Mouse (Mus musculus) hindbrain, embryonic 15.5 days (tissue): ENCODE results near the gene Dap3. TPM values are rescaled to one million over a fixed set of nuclear protein-coding genes. Genes with fewer than 3 reads are reported as not detected.
"Not testable (repeated sequence)": the region's sequence is repeated elsewhere in the genome, so short reads cannot be mapped to it uniquely, and the experiment has no call there.

Source experiments
- ATAC-seq: fragments of 200-750 bp; cut with Nextera tagmentation; 2 replicates; pipeline ENCODE4 v1.8.0; 2017; ENCODE audit warnings: low read depth, moderate number of reproducible peaks, moderate TSS enrichment; ENCODE audit not compliant: low FRiP score
- H3K27ac ChIP-seq: fragments of 300-500 bp; sonication (generic); replicated peaks from 2 replicates; pipeline ENCODE4 v1.5.1; 2015; ENCODE audit warnings: mild to moderate bottlenecking, inconsistent platforms
- H3K27me3 ChIP-seq: fragments of 300-500 bp; sonication (generic); 2 replicates; pipeline ENCODE4 v1.6.1; 2015; ENCODE audit warnings: control low read depth, inconsistent platforms
- H3K36me3 ChIP-seq: fragments of 300-500 bp; sonication (generic); 2 replicates; pipeline ENCODE4 v1.6.1; 2015; ENCODE audit warnings: control low read depth, inconsistent platforms
- H3K4me1 ChIP-seq: fragments of 300-500 bp; sonication (generic); replicated peaks from 2 replicates; pipeline ENCODE4 v1.6.1; 2015; ENCODE audit warnings: control low read depth, inconsistent platforms
- H3K4me2 ChIP-seq: fragments of 300-500 bp; sonication (generic); 2 replicates; pipeline ENCODE4 v1.6.1; 2015; ENCODE audit warnings: moderate library complexity, mild to moderate bottlenecking, inconsistent platforms
- H3K4me3 ChIP-seq: fragments of 300-500 bp; sonication (generic); 2 replicates; pipeline ENCODE4 v1.5.1; 2015; ENCODE audit warnings: mild to moderate bottlenecking, inconsistent platforms
- H3K9ac ChIP-seq: fragments of 300-500 bp; sonication (generic); 2 replicates; pipeline ENCODE4 v1.6.1; 2015; ENCODE audit warnings: inconsistent platforms
- H3K9me3 ChIP-seq: fragments of 300-500 bp; sonication (generic); 2 replicates; pipeline ENCODE4 v1.6.1; 2016; ENCODE audit warnings: control low read depth, inconsistent platforms
- WGBS: fragments of 180-500 bp; shearing (Covaris S2); methylation state at CpG from one replicate; pipeline ENCODE4 v1.1.7; 2015; 5-methylcytosine and 5-hydroxymethylcytosine counted together
- polyA plus RNA-seq: library from polyadenylated mRNA; unstranded; fragments of >200 nt; fragmentation: Nextera tagmentation; extraction: Ambion mirVana; gene quantifications from 2 replicates; pipeline ENCODE4 v1.2.1, GENCODE M21; 2015

Gene Dap3
- polyA plus RNA-seq, 1 experiment from 2014 or later, result 121 TPM

DNA sequence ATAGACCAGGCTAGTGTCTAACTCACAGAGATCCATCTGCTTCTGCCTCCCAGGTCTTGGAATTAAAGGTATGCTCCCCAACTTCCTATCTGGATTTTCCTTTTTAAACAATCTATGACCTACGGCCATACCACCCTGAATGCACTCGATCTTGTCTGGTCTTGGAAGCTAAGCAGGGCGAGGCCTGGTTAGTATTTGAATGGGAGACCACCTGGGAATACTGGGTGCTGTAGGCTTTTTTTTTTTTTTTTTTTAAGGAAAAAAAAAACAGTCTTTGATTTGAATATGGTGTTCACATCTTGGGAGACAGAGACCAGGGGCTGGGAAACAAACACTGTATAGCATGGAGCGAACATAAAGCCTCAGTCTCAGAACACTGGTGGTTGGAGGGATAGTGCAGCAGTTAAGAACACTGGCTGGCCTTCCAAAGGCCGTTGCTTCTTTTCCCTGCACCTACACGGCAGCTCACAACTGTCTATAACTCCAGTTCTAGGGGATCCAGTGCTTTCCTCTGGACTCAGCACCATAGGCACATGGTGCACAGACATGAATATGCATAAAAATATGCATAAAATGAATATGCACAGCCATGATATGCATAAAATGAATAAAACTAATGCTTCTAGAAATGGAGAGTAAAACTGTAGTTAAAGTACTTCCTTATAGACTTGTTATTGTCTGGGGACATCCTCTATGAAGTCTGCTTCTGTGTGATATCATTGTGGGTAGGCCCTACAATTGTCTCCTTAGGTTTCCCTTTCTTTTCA is 44.4 kb downstream of the Dap3 start:
- no peak for ATAC-seq
- WGBS, result 91% methylated on average over 6 of the region's 6 CpGs
- Histone ChIP-seq H3K4me1 (no peaks in the 10 kb centered on the region), H3K4me3 (no peak overlapping the region), H3K27ac (no peak overlapping the region), H3K9me3 (no peaks in the 10 kb centered on the region), H3K36me3 (peaks cover 80% of the 10 kb centered on the region), H3K27me3 (no peaks in the 10 kb centered on the region), H3K9ac (no peak overlapping the region), H3K4me2 (no peak overlapping the region)

DNA sequence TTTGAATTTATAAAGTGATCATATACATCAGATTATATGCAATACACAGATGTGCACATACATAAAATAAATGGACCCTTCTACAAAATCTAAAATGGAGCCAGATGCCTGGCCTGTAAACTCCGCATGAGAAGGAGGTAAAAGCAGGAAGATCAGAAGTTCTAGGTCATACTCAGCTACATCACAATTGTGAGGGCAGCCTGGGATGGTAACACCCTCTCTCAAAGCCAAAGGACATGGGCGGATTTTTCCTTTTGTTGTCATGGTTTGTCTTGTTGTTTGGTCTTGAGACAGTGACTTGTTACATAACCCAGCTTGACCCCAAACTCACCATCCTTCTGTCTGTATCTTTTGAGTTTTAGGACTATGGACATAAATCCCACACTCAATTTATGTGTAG is 45.2 kb downstream of the Dap3 start:
- no peak for ATAC-seq
- no peaks in the 10 kb centered on the region for H3K9me3 ChIP-seq
- no peak overlapping the region for H3K9ac ChIP-seq
- H3K27me3 ChIP-seq, result no peaks in the 10 kb centered on the region
- H3K27ac ChIP-seq, result no peak overlapping the region
- no peak overlapping the region for H3K4me2 ChIP-seq
- H3K4me1 ChIP-seq, result no peaks in the 10 kb centered on the region
- WGBS, result 91% methylated on average over 2 of the region's 2 CpGs
- no peak overlapping the region for H3K4me3 ChIP-seq
- peaks cover 77% of the 10 kb centered on the region for H3K36me3 ChIP-seq

DNA sequence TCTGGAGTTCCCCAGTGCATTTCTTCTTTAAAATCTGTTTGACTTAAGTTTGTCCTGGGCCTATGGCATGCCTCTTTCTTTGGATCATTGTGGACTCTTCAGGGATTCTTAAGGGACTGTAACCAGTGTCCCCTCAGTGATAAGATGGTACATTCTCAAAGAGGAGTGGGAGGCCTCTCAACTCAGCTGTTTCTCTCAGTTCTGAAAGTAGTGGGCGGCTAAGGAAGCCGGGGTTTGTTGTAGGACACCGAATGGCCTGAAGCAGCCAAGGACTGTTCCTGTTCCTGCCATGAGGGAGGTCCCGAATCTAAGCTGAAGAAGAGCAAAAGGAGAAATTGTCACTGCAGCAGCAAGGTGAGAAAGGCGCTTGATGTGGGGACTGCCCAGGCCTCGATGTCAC is 45.8 kb downstream of the Dap3 start:
- 90% methylated on average over 6 of the region's 6 CpGs for whole genome bisulfite sequencing
- no peak overlapping the region for H3K27ac ChIP-seq

GRCm38 (mm10) chr3:88904803-88905202 is 46.2 kb downstream of the Dap3 start:
- WGBS, result 93% methylated on average over 3 of the region's 3 CpGs
- Histone ChIP-seq H3K4me3 (no peak overlapping the region), H3K4me1 (no peaks in the 10 kb centered on the region), H3K9me3 (no peaks in the 10 kb centered on the region), H3K4me2 (no peak overlapping the region), H3K9ac (no peak overlapping the region), H3K27ac (no peak overlapping the region), H3K36me3 (peaks cover 69% of the 10 kb centered on the region), H3K27me3 (no peaks in the 10 kb centered on the region)
- ATAC-seq, result no peak

More for the DNA sequence above, 45.8 kb downstream of the Dap3 start:
- no peak overlapping the region for H3K4me2 ChIP-seq
- H3K4me1 ChIP-seq, result no peaks in the 10 kb centered on the region
- no peak overlapping the region for H3K9ac ChIP-seq
- no peak for ATAC-seq
- H3K4me3 ChIP-seq, result no peak overlapping the region
- H3K27me3 ChIP-seq, result no peaks in the 10 kb centered on the region
- H3K36me3 ChIP-seq, result peaks cover 73% of the 10 kb centered on the region
- H3K9me3 ChIP-seq, result no peaks in the 10 kb centered on the region

DNA sequence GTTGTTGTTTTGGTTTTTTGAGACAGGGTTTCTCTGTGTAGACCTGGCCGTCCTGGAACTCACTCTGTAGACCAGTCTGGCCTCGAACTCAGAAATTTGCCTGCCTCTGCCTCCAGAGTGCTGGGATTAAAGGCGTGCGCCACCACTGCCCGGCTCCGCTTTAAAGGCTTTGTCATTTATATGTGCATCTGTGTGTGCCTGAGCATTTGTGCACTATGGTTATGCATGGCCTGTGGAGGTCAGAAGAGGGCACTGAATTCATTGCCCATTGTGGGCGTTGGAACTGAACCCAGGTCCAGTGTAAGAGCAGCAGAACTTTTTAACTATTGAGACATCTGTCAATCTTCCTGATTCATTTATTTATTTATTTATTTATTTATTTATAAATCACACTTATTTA is 58.0 kb downstream of the Dap3 start:
- not testable (repeated sequence) for H3K4me3 ChIP-seq, H3K9me3 ChIP-seq, H3K27ac ChIP-seq, H3K4me1 ChIP-seq, H3K4me2 ChIP-seq, ATAC-seq, H3K27me3 ChIP-seq, H3K9ac ChIP-seq
- H3K36me3 ChIP-seq, result peaks cover 20% of the 10 kb centered on the region
- WGBS, result 93% methylated on average over 7 of the region's 7 CpGs

- H3K36me3 ChIP-seq, H3K4me2 ChIP-seq, H3K4me1 ChIP-seq, H3K27ac ChIP-seq, H3K4me3 ChIP-seq, H3K27me3 ChIP-seq, H3K9me3 ChIP-seq, H3K9ac ChIP-seq, ATAC-seq: not testable (repeated sequence)
- 96% methylated on average over 4 of the region's 4 CpGs for WGBS
These were observed 68.4 kb downstream of the Dap3 start for GRCm38 (mm10) chr3:88882536-88882935.

Other genes starting within 250 kb of the Dap3 start
- 64.4 and 66.8 TPM in 2 replicates for gene Rit1, start 234.3 kb downstream of the Dap3 start, polyA plus RNA-seq
- gene Syt11, start 176.0 kb downstream of the Dap3 start, polyA plus RNA-seq, result 220 and 239 TPM in 2 replicates
- 13.2 and 13.5 TPM in 2 replicates for gene Gon4l, start 116.0 kb downstream of the Dap3 start, polyA plus RNA-seq
- 47.4 and 50.6 TPM in 2 replicates for gene Msto1, start 37.2 kb downstream of the Dap3 start, polyA plus RNA-seq
- gene Ash1l, start 559 bp downstream of the Dap3 start, polyA plus RNA-seq, result 17.5 and 19.5 TPM in 2 replicates
- 111 and 120 TPM in 2 replicates for gene Rusc1, start 142.1 kb upstream of the Dap3 start, polyA plus RNA-seq
- not detected in 2 replicates for gene Gm43738, start 149.9 kb upstream of the Dap3 start, polyA plus RNA-seq
- gene Fdps, start 150.8 kb upstream of the Dap3 start, polyA plus RNA-seq, result 465 and 483 TPM in 2 replicates
- gene Pklr, start 185.0 kb upstream of the Dap3 start, polyA plus RNA-seq, result 0.09 TPM in 2 replicates
- gene Hcn3, start 209.0 kb upstream of the Dap3 start, polyA plus RNA-seq, result 51.9 and 59.2 TPM in 2 replicates
- 20.0 and 22.6 TPM in 2 replicates for gene Clk2, start 213.6 kb upstream of the Dap3 start, polyA plus RNA-seq
- 148 and 158 TPM in 2 replicates for gene Scamp3, start 226.3 kb upstream of the Dap3 start, polyA plus RNA-seq
- gene Fam189b, start 232.0 kb upstream of the Dap3 start, polyA plus RNA-seq, result 35.5 and 39.2 TPM in 2 replicates